Mouse (Mus musculus) G1E (cell line): ENCODE measurements around the gene Cpd.

Experiments used
- CTCF ChIP-seq: IDR thresholded peaks from 2 replicates; pipeline ENCODE4 v1.5.1; 2012; ENCODE audit warnings: low read depth, low read length, inconsistent platforms, mixed read lengths
- GATA1 ChIP-seq: IDR thresholded peaks from 2 replicates; pipeline ENCODE4 v1.6.1; 2012; ENCODE audit warnings: borderline replicate concordance, low read length, inconsistent platforms, mixed read lengths
- POLR2AphosphoS5 ChIP-seq: IDR thresholded peaks from 2 replicates; pipeline ENCODE4 v1.6.1; 2012; ENCODE audit warnings: low read depth, low read length, inconsistent platforms; ENCODE audit not compliant: insufficient replicate concordance

GRCm38 (mm10) chr11:76859261-76859660, 12.4 kb upstream of the Cpd start:
- TF ChIP-seq GATA1 (no peak), CTCF (no peak), POLR2AphosphoS5 (no peak)
